Mouse (Mus musculus) neural tube, embryonic 11.5 days (tissue): ENCODE data around the gene Tectb. TPM values are rescaled to one million over a fixed set of nuclear protein-coding genes. Genes with fewer than 3 reads are reported as not detected.
"Not testable (repeated sequence)": the region's sequence is repeated elsewhere in the genome, so short reads cannot be mapped to it uniquely, and the experiment has no call there.

Experiments
- ATAC-seq: fragments of 200-750 bp; cut with Nextera tagmentation; 2 replicates; pipeline ENCODE4 v1.8.0; 2017; ENCODE audit warnings: moderate number of reproducible peaks, mild to moderate bottlenecking, moderate TSS enrichment, moderate library complexity; ENCODE audit not compliant: insufficient read depth, low FRiP score, low TSS enrichment
- DNase-seq: peaks from one replicate; pipeline ENCODE4 v3.0.0-alpha.2; 2015; ENCODE audit warnings: low spot score
- H3K27ac ChIP-seq: fragments of 300-500 bp; sonication (generic); 2 replicates; pipeline ENCODE4 v1.5.1; 2014; ENCODE audit warnings: low read depth, mild to moderate bottlenecking, low read length
- H3K27me3 ChIP-seq: fragments of 300-500 bp; sonication (generic); 2 replicates; pipeline ENCODE4 v1.6.1; 2014; ENCODE audit warnings: mild to moderate bottlenecking, low read length, mixed read lengths; ENCODE audit not compliant: control insufficient read depth, insufficient read depth
- H3K36me3 ChIP-seq: fragments of 300-500 bp; sonication (generic); 2 replicates; pipeline ENCODE4 v1.6.1; 2014; ENCODE audit warnings: mild to moderate bottlenecking, low read length, moderate library complexity, mixed read lengths; ENCODE audit not compliant: control insufficient read depth, insufficient read depth
- H3K4me1 ChIP-seq: fragments of 300-500 bp; sonication (generic); 2 replicates; pipeline ENCODE4 v1.6.1; 2014; ENCODE audit warnings: low read length, mixed read lengths; ENCODE audit not compliant: control insufficient read depth, insufficient read depth
- H3K4me2 ChIP-seq: fragments of 300-500 bp; sonication (generic); 2 replicates; pipeline ENCODE4 v1.6.1; 2014; ENCODE audit warnings: low read depth, mild to moderate bottlenecking, moderate library complexity
- H3K4me3 ChIP-seq: fragments of 300-500 bp; sonication (generic); 2 replicates; pipeline ENCODE4 v1.5.1; 2014; ENCODE audit warnings: low read depth, low read length
- H3K9ac ChIP-seq: fragments of 300-500 bp; sonication (generic); 2 replicates; pipeline ENCODE4 v1.6.1; 2014; ENCODE audit warnings: mild to moderate bottlenecking, low read length
- H3K9me3 ChIP-seq: fragments of 300-500 bp; sonication (generic); 2 replicates; pipeline ENCODE4 v1.6.1; 2016; ENCODE audit warnings: low read length; ENCODE audit not compliant: control insufficient read depth
- WGBS: fragments of 180-500 bp; shearing (Covaris S2); extraction: QIAGEN DNeasy Blood & Tissue Kit; methylation state at CpG from one replicate; pipeline ENCODE4 v1.1.7; 2014; 5-methylcytosine and 5-hydroxymethylcytosine counted together
- polyA plus RNA-seq: library from polyadenylated mRNA; unstranded; fragments of >200 nt; fragmentation: Nextera tagmentation; extraction: Ambion mirVana; gene quantifications from 2 replicates; pipeline ENCODE4 v1.2.1, GENCODE M21; 2014

Tectb gene
- polyA plus RNA-seq, 1 experiment from 2014 or later, result not detected

GRCm38 (mm10) chr19:55169236-55169729 lies 11.2 kb upstream of the Tectb start:
- not testable (repeated sequence) for H3K9me3 ChIP-seq, H3K4me2 ChIP-seq, H3K27me3 ChIP-seq, H3K27ac ChIP-seq, H3K4me3 ChIP-seq, H3K36me3 ChIP-seq, H3K4me1 ChIP-seq, DNase-seq, H3K9ac ChIP-seq, ATAC-seq
- WGBS, result 91% methylated on average over 8 of the region's 8 CpGs

- Histone ChIP-seq H3K27me3 (no peaks in the 10 kb centered on the region), H3K36me3 (no peaks in the 10 kb centered on the region), H3K27ac (no peak overlapping the region), H3K4me2 (no peak overlapping the region), H3K9ac (no peak overlapping the region), H3K4me3 (no peak overlapping the region), H3K9me3 (no peaks in the 10 kb centered on the region), H3K4me1 (no peaks in the 10 kb centered on the region)
- no peak for DNase-seq
- no peak for ATAC-seq
Measured at GRCm38 (mm10) chr19:55170399-55170798, 10.1 kb upstream of the Tectb start.

GRCm38 (mm10) chr19:55171585-55171984 lies 8.9 kb upstream of the Tectb start:
- 67% methylated on average over 1 of the region's 1 CpGs for WGBS
- no peaks in the 10 kb centered on the region for H3K4me1 ChIP-seq

GRCm38 (mm10) chr19:55177143-55177542 lies 3.4 kb upstream of the Tectb start:
- no peaks in the 10 kb centered on the region for H3K27me3 ChIP-seq
- no peak overlapping the region for H3K27ac ChIP-seq
- no peak overlapping the region for H3K4me2 ChIP-seq
- DNase-seq (no peak), ATAC-seq (no peak)
- H3K9ac ChIP-seq, result no peak overlapping the region
- 87% methylated on average over 3 of the region's 3 CpGs for WGBS
- H3K9me3 ChIP-seq, result no peaks in the 10 kb centered on the region
- H3K4me1 ChIP-seq, result no peaks in the 10 kb centered on the region
- no peaks in the 10 kb centered on the region for H3K36me3 ChIP-seq
- H3K4me3 ChIP-seq, result no peak overlapping the region

More at GRCm38 (mm10) chr19:55171585-55171984, 8.9 kb upstream of the Tectb start:
- no peak for ATAC-seq
- H3K9ac ChIP-seq, result no peak overlapping the region
- H3K9me3 ChIP-seq, result no peaks in the 10 kb centered on the region
- H3K4me2 ChIP-seq, result no peak overlapping the region
- no peaks in the 10 kb centered on the region for H3K27me3 ChIP-seq
- no peak overlapping the region for H3K27ac ChIP-seq
- DNase-seq, result no peak
- no peaks in the 10 kb centered on the region for H3K36me3 ChIP-seq
- no peak overlapping the region for H3K4me3 ChIP-seq

GRCm38 (mm10) chr19:55184442-55184841 lies 3.9 kb downstream of the Tectb start:
- Histone ChIP-seq H3K27ac (no peak overlapping the region), H3K27me3 (no peaks in the 10 kb centered on the region)

GRCm38 (mm10) chr19:55185074-55185473 lies 4.5 kb downstream of the Tectb start:
- Histone ChIP-seq H3K27me3 (no peaks in the 10 kb centered on the region), H3K36me3 (no peaks in the 10 kb centered on the region), H3K4me2 (no peak overlapping the region), H3K4me3 (no peak overlapping the region), H3K9me3 (no peaks in the 10 kb centered on the region), H3K27ac (no peak overlapping the region), H3K4me1 (no peaks in the 10 kb centered on the region), H3K9ac (no peak overlapping the region)
- ATAC-seq (peak; percentile 50; the same call in 1 of the 2 replicates), DNase-seq (no peak)
- 66% methylated on average over 7 of the region's 7 CpGs for WGBS

More at GRCm38 (mm10) chr19:55184442-55184841, 3.9 kb downstream of the Tectb start:
- Histone ChIP-seq H3K4me1 (no peaks in the 10 kb centered on the region), H3K36me3 (no peaks in the 10 kb centered on the region), H3K4me2 (no peak overlapping the region), H3K9me3 (no peaks in the 10 kb centered on the region), H3K9ac (no peak overlapping the region), H3K4me3 (no peak overlapping the region)
- ATAC-seq, result no peak
- 76% methylated on average over 7 of the region's 7 CpGs for WGBS
- no peak for DNase-seq

GRCm38 (mm10) chr19:55185651-55186050 lies 5.1 kb downstream of the Tectb start:
- H3K9me3 ChIP-seq, result no peaks in the 10 kb centered on the region
- no peak overlapping the region for H3K4me2 ChIP-seq
- no peaks in the 10 kb centered on the region for H3K27me3 ChIP-seq
- H3K9ac ChIP-seq, result no peak overlapping the region
- DNase-seq, result no peak
- WGBS, result 61% methylated on average over 3 of the region's 3 CpGs
- no peak overlapping the region for H3K4me3 ChIP-seq
- H3K27ac ChIP-seq, result no peak overlapping the region
- ATAC-seq, result peak; percentile 50; the same call in 1 of the 2 replicates
- no peaks in the 10 kb centered on the region for H3K4me1 ChIP-seq
- no peaks in the 10 kb centered on the region for H3K36me3 ChIP-seq

- Histone ChIP-seq H3K9me3 (no peaks in the 10 kb centered on the region), H3K27ac (no peak overlapping the region), H3K4me3 (no peak overlapping the region), H3K36me3 (no peaks in the 10 kb centered on the region), H3K27me3 (no peaks in the 10 kb centered on the region), H3K9ac (no peak overlapping the region), H3K4me1 (no peaks in the 10 kb centered on the region), H3K4me2 (no peak overlapping the region)
- no peak for ATAC-seq
- DNase-seq, result no peak
- WGBS, result 80% methylated on average over 5 of the region's 5 CpGs
Measured at GRCm38 (mm10) chr19:55190065-55190464, 9.5 kb downstream of the Tectb start.

- Histone ChIP-seq H3K4me3 (no peak overlapping the region), H3K27ac (no peak overlapping the region), H3K9me3 (no peaks in the 10 kb centered on the region), H3K9ac (no peak overlapping the region), H3K4me2 (no peak overlapping the region), H3K4me1 (no peaks in the 10 kb centered on the region), H3K27me3 (no peaks in the 10 kb centered on the region), H3K36me3 (no peaks in the 10 kb centered on the region)
- DNase-seq (no peak), ATAC-seq (no peak)
- WGBS, result 82% methylated on average over 2 of the region's 2 CpGs
Measured at GRCm38 (mm10) chr19:55191596-55191995, 11.1 kb downstream of the Tectb start.
